Mouse (Mus musculus): Measurements from ENCODE around the gene Slc9a3r1. TPM values are rescaled to one million over a fixed set of nuclear protein-coding genes. Genes with fewer than 3 reads are reported as not detected.

The Slc9a3r1 gene
- polyA plus RNA-seq, 1 experiment from 2014 or later: 101 TPM

- H3K4me2 ChIP-seq (ENCODE audit: low read depth, low read length): peak overlapping the region; percentile 95
- H3K4me3 ChIP-seq (ENCODE audit: low read depth, low read length): no peak overlapping the region; the same call in 1 of the 2 replicates
- WGBS (ENCODE audit: insufficient replicate concordance): 25% methylated on average over 9 of the region's 9 CpGs
- H3K36me3 ChIP-seq (replicated peaks; ENCODE audit: insufficient read depth, low read length): no peaks in the 10 kb centered on the region
- H3K9ac ChIP-seq (replicated peaks): no peak overlapping the region; the same call in 1 of the 2 replicates
- H3K4me1 ChIP-seq (ENCODE audit: insufficient read depth): peaks cover 57% of the 10 kb centered on the region
- H3K27ac ChIP-seq (ENCODE audit: low read depth): peak overlapping the region; percentile 71
- ATAC-seq (no peak), DNase-seq (no peak)
- H3K27me3 ChIP-seq (ENCODE audit: insufficient read depth, low read length): no peaks in the 10 kb centered on the region
- TF ChIP-seq EP300 (IDR thresholded peaks at IDR 0.05; ENCODE audit: low read depth): no peak
- TF ChIP-seq CTCF (IDR thresholded peaks at IDR 0.05; ENCODE audit: low read depth): no peak
- no peaks in the 10 kb centered on the region for H3K9me3 ChIP-seq (ENCODE audit: low read length)
Observed at GRCm38 (mm10) chr11:115161578-115162204, 1.4 kb upstream of the Slc9a3r1 start.

- no peak for DNase-seq
- Histone ChIP-seq H3K9ac (replicated peaks) (peak overlapping the region; percentile 45), H3K36me3 (replicated peaks; ENCODE audit: insufficient read depth, low read length) (no peaks in the 10 kb centered on the region), H3K27me3 (ENCODE audit: insufficient read depth, low read length) (no peaks in the 10 kb centered on the region), H3K4me3 (ENCODE audit: low read depth, low read length) (peak overlapping the region; percentile 83), H3K4me1 (ENCODE audit: insufficient read depth) (peaks cover 62% of the 10 kb centered on the region), H3K9me3 (ENCODE audit: low read length) (no peaks in the 10 kb centered on the region), H3K4me2 (ENCODE audit: low read depth, low read length) (peak overlapping the region; percentile 95), H3K27ac (ENCODE audit: low read depth) (peak overlapping the region; percentile 71)
- no peak for ATAC-seq
- 18% methylated on average over 9 of the region's 9 CpGs for WGBS (ENCODE audit: insufficient replicate concordance)
- TF ChIP-seq EP300 (IDR thresholded peaks at IDR 0.05; ENCODE audit: low read depth) (no peak), CTCF (IDR thresholded peaks at IDR 0.05; ENCODE audit: low read depth) (no peak)
Observed at GRCm38 (mm10) chr11:115162205-115162601, 938 bp upstream of the Slc9a3r1 start.

- 0 out of 2 replicates have a peak, but pooled peaks have one; percentile 3 for ATAC-seq
- H3K4me1 ChIP-seq (ENCODE audit: insufficient read depth): peaks cover 56% of the 10 kb centered on the region
Observed at GRCm38 (mm10) chr11:115163568-115164150, 518 bp downstream of the Slc9a3r1 start.

GRCm38 (mm10) chr11:115164341-115164975 is 1.3 kb downstream of the Slc9a3r1 start:
- peak overlapping the region; percentile 83 for H3K4me3 ChIP-seq (ENCODE audit: low read depth, low read length)
- WGBS (ENCODE audit: insufficient replicate concordance): 1% methylated on average over 14 of the region's 14 CpGs

More at GRCm38 (mm10) chr11:115163568-115164150, 518 bp downstream of the Slc9a3r1 start:
- under 1% methylated on average over 42 of the region's 47 CpGs for WGBS (ENCODE audit: insufficient replicate concordance)
- H3K36me3 ChIP-seq (replicated peaks; ENCODE audit: insufficient read depth, low read length): peaks cover 6% of the 10 kb centered on the region; the same call in 1 of the 2 replicates
- peak overlapping the region; percentile 95 for H3K4me2 ChIP-seq (ENCODE audit: low read depth, low read length)
- peak overlapping the region; percentile 85 for H3K27ac ChIP-seq (ENCODE audit: low read depth)
- TF ChIP-seq EP300 (IDR thresholded peaks at IDR 0.05; ENCODE audit: low read depth) (no peak), CTCF (IDR thresholded peaks at IDR 0.05; ENCODE audit: low read depth) (peak; percentile 19; the same call in 1 of the 2 replicates)
- H3K9ac ChIP-seq (replicated peaks): peak overlapping the region; percentile 85
- H3K27me3 ChIP-seq (ENCODE audit: insufficient read depth, low read length): no peaks in the 10 kb centered on the region
- peak; percentile 61 for DNase-seq
- H3K9me3 ChIP-seq (ENCODE audit: low read length): no peaks in the 10 kb centered on the region
- H3K4me3 ChIP-seq (ENCODE audit: low read depth, low read length): peak overlapping the region; percentile 83

GRCm38 (mm10) chr11:115164976-115165374 is 1.8 kb downstream of the Slc9a3r1 start:
- Histone ChIP-seq H3K4me3 (ENCODE audit: low read depth, low read length) (peak overlapping the region; percentile 83), H3K27me3 (ENCODE audit: insufficient read depth, low read length) (no peaks in the 10 kb centered on the region), H3K4me1 (ENCODE audit: insufficient read depth) (peaks cover 58% of the 10 kb centered on the region), H3K9me3 (ENCODE audit: low read length) (no peaks in the 10 kb centered on the region), H3K9ac (replicated peaks) (peak overlapping the region; percentile 85), H3K27ac (ENCODE audit: low read depth) (peak overlapping the region; percentile 85), H3K4me2 (ENCODE audit: low read depth, low read length) (peak overlapping the region; percentile 95), H3K36me3 (replicated peaks; ENCODE audit: insufficient read depth, low read length) (peaks cover 13% of the 10 kb centered on the region; the same call in 1 of the 2 replicates)
- 12% methylated on average over 9 of the region's 9 CpGs for WGBS (ENCODE audit: insufficient replicate concordance)
- ATAC-seq: peak; percentile 54
- DNase-seq: peak; percentile 68
- TF ChIP-seq CTCF (IDR thresholded peaks at IDR 0.05; ENCODE audit: low read depth) (no peak), EP300 (IDR thresholded peaks at IDR 0.05; ENCODE audit: low read depth) (peak; percentile 48; the same call in 1 of the 2 replicates)

More at GRCm38 (mm10) chr11:115164341-115164975, 1.3 kb downstream of the Slc9a3r1 start:
- H3K27ac ChIP-seq (ENCODE audit: low read depth): peak overlapping the region; percentile 85
- TF ChIP-seq EP300 (IDR thresholded peaks at IDR 0.05; ENCODE audit: low read depth) (no peak), CTCF (IDR thresholded peaks at IDR 0.05; ENCODE audit: low read depth) (no peak)
- peaks cover 11% of the 10 kb centered on the region; the same call in 1 of the 2 replicates for H3K36me3 ChIP-seq (replicated peaks; ENCODE audit: insufficient read depth, low read length)
- ATAC-seq (no peak), DNase-seq (peak; percentile 44)
- peaks cover 56% of the 10 kb centered on the region for H3K4me1 ChIP-seq (ENCODE audit: insufficient read depth)
- H3K9me3 ChIP-seq (ENCODE audit: low read length): no peaks in the 10 kb centered on the region
- peak overlapping the region; percentile 85 for H3K9ac ChIP-seq (replicated peaks)
- H3K27me3 ChIP-seq (ENCODE audit: insufficient read depth, low read length): no peaks in the 10 kb centered on the region
- H3K4me2 ChIP-seq (ENCODE audit: low read depth, low read length): peak overlapping the region; percentile 95

- TF ChIP-seq CTCF (IDR thresholded peaks at IDR 0.05; ENCODE audit: low read depth) (no peak), EP300 (IDR thresholded peaks at IDR 0.05; ENCODE audit: low read depth) (peak; percentile 57; the same call in 1 of the 2 replicates)
- DNase-seq (no peak), ATAC-seq (no peak)
- 72% methylated on average over 3 of the region's 3 CpGs for WGBS (ENCODE audit: insufficient replicate concordance)
- Histone ChIP-seq H3K36me3 (replicated peaks; ENCODE audit: insufficient read depth, low read length) (peaks cover 21% of the 10 kb centered on the region; the same call in 1 of the 2 replicates), H3K27ac (ENCODE audit: low read depth) (peak overlapping the region; percentile 85; the same call in 1 of the 2 replicates), H3K4me1 (ENCODE audit: insufficient read depth) (peaks cover 52% of the 10 kb centered on the region), H3K27me3 (ENCODE audit: insufficient read depth, low read length) (no peaks in the 10 kb centered on the region), H3K9ac (replicated peaks) (no peak overlapping the region), H3K4me2 (ENCODE audit: low read depth, low read length) (peak overlapping the region; percentile 95; the same call in 1 of the 2 replicates), H3K9me3 (ENCODE audit: low read length) (no peaks in the 10 kb centered on the region), H3K4me3 (ENCODE audit: low read depth, low read length) (no peak overlapping the region)
Observed at GRCm38 (mm10) chr11:115166776-115167175, 3.6 kb downstream of the Slc9a3r1 start.

All from liver, postnatal 0 days (tissue).